Mouse (Mus musculus): ENCODE data around the gene Lipm.

DNA sequence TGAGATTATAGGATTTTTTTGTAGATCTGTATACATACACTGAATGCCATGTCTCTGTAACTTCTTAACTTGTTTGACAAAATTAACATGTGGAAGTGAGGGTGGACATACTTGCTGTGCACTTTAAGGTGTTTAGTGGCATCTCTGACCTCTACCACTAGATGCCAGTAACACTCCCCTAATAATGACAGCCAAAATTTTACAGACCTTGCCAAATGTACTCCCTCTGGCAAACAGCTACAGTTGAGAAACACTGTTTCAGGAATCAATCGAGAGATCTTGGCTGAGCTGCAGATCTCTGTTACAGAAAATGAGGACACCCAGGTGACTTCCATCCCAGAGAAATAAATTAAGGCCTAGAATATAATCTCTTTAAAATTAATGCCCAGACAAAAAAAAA, 4.5 kb upstream of the Lipm start:
- TF ChIP-seq CHD2 (IDR thresholded peaks at IDR 0.05; ENCODE audit: low read depth, low read length) = no peak
- TF ChIP-seq HCFC1 (IDR thresholded peaks at IDR 0.05; ENCODE audit: borderline replicate concordance, insufficient read depth, low read length) = no peak
- no peak for TF ChIP-seq MAFK (IDR thresholded peaks at IDR 0.05; ENCODE audit: insufficient read depth, low read depth, low read length)
- no peak for TF ChIP-seq ZNF384 (IDR thresholded peaks at IDR 0.05; ENCODE audit: low read depth, low read length)

Data from ES-E14 (cell line).